Mouse (Mus musculus): ENCODE measurements around the gene Slc29a4. TPM values are rescaled to one million over a fixed set of nuclear protein-coding genes. Genes with fewer than 3 reads are reported as not detected.

Slc29a4 gene
- total RNA-seq, 4 experiments from 2014 or later: 0.22 to 0.40 (median 0.27) TPM

DNA sequence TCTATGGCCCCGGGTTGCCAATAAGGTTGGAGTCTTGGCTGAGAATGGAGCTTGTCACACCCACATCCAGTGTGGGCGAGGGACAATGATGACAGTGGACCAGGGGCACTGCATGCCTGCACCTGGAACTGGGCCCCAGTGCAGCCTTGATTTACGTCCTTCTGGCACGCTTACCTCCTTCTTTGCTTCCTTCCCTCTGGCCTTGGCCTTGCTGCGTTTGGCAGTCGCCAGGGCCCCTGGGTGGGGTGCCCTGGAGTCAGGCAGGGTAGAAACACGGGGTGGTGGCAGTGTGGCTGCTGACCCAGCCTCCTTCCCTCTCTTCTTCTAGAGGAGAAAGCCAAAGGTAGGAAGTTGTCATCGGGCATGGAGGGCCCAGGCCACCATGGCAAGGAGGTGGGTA, 47.6 kb downstream of the Slc29a4 start:
- no peak for DNase-seq (ENCODE audit: low spot score)

DNA sequence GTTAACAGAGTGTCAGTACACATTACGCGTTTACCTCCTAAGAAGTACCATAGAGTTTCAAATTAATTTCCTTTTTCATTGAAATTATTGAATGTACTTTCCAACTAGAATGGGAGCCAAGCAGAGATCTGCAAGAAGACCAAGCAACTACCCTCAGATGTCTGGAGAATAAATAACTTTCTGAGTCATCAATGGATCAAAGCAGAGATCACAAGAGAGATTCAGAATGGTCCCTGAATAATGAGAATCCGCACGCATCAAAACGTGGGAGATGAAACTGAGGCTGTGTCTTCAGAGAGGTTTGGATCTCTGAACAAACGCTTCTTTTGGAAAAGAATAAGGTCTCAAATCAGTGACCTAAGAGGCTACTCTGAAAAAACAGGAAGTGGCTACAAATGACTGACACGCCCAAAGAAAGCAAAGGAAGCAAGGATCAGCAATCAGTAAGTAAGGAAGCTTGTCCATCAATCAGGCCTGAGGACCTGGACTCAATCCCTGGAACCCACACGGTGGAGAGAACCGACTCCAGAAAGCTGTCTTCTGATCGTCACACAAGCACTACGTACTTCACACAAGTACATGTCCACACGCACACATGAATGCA, 54.8 kb downstream of the Slc29a4 start:
- DNase-seq (ENCODE audit: low spot score): no peak

DNA sequence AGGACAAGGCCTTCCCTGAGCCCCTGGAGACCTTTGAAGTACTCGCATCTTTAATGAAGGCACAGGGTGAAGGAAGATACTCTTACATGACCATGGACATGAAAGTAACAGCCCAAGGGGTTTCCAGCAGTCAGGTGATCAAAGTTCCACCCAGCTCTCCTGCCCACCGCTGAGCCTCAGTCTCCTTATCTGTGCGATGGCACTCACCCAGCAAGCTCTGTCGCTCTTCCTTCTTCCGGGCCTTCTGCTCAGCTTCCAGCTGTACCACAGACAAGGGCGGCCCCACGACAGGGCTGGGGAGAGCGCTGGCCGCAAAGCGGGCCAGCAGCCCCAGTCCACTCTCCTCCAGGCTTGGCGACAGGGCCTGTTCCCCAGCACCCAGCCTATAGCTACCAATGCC, 57.9 kb downstream of the Slc29a4 start:
- DNase-seq (ENCODE audit: low spot score): no peak

DNA sequence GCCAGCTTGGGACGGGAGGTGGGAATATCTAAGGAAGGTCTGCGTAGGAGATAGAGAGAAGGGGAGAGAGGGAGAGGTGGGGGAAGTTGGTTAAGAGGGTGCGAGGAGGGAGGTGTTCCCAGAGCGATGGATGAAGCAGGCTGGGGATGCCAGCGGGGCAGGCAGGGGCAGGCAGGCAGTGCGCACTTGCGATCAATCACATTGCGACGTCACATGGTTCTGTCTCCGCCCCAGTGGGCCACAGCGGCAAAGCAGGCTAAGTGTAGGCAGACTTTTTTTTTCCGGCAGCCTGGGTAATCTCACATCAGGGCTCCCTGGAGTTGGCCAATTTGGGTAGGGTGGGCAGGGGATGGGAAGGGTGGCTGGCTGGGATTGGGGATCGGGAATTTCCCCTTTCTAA, 59.9 kb downstream of the Slc29a4 start:
- no peak for DNase-seq (ENCODE audit: low spot score)

DNA sequence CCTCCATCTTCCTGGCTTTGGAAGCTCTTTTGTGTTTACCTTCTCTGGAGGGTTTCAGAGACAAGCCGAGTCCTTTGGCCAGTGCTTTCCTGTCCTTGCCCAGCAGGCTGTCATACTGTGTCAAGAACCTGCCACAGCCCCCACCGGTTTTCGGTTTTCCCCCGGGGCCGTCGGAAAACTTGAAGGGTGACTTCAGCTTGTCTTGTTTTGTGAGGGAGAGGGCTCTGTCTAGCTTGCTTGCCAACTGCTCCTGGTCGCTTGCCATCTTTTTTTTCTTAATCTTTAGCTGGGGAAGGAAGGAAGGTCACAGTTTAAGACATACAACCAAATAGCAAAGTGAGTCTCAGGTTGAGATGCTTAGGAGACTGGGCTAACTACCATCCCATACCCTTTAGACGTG, 67.5 kb downstream of the Slc29a4 start:
- DNase-seq (ENCODE audit: low spot score): no peak

DNA sequence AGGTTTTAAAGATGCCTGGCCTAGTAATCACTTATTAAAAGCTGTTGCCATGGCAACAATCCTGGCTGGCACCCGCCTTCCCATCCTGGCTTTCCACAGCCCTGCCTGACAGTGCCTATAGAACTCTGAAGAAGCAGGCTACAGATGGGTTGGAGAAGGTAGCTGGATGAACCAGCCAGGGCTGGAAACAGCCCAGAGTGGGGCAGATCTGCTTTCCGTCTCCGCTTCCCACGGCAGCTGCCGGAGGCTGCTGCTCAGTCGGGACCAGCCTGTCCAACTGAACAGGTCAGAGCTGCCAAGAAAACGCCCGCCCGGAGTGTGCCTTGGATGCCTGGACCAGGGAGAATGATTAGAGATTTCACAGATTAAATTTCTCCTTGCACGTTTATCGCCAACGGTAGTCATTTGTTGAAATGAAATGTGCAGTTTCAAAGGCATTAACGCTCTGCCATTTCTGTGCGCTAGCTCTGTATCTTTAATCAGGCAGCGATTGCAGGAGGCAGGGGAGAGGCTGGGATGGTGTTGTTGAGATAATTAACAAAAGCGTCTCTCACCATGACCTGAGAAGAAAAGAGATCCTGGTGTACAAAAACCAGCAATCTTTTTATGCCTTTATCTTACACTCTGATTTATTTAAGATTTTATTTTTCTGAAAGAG, 69.1 kb downstream of the Slc29a4 start:
- no peak for DNase-seq (ENCODE audit: low spot score)

DNA sequence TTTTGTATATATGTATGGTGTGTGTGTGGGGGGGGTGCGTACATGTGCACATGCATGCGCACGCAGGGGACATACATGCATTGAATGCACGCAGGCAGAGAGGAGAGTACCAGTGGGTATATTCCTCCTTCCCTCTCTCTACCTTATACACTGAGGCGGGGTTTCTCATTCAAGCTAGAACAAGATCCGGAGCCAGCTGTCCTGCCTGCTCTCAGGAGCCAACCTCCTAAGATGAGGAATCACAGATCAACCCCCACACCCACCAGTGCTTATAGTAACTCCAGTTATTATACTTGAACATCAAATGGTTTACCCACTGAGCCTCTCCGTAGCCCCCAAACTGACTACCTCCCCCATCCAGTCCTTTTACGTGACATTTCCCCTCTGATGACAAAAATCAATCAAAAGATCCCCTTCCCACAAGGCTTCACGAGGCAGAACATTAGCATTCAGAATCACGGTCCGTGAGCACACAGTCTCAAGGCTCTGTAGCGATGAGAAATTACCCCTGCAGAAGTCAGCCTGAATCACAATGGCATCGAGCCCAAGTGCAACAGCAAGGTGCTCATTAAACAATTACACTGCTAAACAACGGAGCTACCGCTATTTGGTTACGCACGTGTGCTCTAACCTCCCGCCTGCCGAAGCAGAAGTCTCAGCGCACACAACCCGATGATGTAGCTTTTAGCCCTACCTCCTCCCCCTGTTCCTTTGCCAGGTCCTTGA, 69.9 kb downstream of the Slc29a4 start:
- no peak for DNase-seq (ENCODE audit: low spot score)

DNA sequence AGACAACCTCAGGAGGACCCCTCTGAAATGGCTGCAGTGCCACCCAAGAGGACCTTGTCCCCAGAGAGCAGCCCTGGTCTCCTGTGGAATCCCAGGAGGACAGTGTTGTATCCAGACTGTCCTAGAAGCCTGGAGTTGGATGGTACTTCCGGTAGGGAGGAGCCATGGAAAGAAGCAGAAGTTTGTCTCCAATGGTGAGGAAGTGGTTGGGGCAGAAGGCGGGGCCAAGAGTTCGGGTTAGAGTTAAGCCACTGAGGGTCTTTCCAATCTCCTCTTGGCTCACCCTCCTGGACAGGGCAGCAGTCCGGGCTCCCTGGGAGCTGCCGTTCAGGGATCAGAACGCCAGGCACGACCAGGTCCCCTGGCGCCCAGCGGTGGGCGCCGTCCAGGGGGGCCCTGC, 72.0 kb downstream of the Slc29a4 start:
- no peak for DNase-seq (ENCODE audit: low spot score)

DNA sequence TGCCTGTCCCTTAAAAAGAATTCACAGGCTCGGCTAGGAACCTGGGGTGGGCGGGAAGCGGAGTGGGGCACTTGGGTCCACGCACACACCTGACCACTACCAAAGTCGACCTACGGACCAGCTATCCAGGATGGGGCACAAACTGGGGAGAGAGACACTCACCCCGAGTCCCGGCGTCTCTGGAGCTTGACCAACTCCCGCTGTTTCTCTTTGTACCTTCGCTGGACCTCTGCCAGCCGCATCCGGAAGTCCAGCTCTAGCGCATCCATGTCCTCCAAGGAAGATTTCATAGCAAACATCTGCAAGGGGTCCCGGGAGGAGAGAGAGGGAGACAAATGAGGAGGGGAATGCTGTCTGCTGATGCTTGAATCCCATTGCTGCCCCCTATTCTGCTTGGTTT, 72.6 kb downstream of the Slc29a4 start:
- DNase-seq (ENCODE audit: low spot score): no peak

DNA sequence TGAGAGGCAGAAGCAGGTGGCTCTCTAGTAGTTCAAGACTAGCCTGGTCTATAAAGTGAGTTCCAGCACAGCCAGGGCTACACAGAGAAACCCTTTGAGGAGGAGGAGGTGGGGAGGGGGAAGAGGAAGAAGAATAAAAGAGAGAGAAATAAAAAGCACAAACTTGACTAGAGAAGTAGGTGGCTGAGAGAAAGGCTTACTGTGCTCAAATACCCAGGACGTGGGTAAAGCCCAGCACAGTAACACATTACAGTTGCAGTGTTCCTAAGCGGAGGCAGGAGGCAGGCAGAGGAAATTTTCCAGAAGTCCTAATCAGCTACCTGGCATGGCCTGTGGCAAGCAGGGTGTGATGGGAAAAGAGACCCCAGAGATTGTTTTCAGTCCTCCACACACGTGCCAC, 74.4 kb downstream of the Slc29a4 start:
- DNase-seq (ENCODE audit: low spot score): no peak

DNA sequence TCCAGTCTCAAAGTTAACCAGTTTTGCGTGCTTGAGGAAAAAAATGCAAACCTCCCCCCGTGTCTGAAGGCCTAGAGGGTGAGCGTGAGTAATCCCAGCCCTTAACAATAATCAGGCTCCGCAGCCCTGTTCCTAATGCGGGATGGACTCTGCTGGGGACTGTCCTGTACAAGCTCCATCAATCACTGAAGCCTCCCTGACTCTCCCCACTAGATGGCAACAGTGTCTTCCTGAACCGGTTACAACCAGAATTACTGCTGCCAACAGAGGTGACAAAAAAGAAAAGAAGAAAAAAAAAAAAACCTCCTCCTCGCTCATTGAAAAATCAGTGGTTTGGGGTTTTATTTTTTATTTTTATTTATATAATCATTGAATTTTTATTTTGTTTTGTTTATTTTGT, 75.6 kb downstream of the Slc29a4 start:
- DNase-seq (ENCODE audit: low spot score): peak; percentile 83

DNA sequence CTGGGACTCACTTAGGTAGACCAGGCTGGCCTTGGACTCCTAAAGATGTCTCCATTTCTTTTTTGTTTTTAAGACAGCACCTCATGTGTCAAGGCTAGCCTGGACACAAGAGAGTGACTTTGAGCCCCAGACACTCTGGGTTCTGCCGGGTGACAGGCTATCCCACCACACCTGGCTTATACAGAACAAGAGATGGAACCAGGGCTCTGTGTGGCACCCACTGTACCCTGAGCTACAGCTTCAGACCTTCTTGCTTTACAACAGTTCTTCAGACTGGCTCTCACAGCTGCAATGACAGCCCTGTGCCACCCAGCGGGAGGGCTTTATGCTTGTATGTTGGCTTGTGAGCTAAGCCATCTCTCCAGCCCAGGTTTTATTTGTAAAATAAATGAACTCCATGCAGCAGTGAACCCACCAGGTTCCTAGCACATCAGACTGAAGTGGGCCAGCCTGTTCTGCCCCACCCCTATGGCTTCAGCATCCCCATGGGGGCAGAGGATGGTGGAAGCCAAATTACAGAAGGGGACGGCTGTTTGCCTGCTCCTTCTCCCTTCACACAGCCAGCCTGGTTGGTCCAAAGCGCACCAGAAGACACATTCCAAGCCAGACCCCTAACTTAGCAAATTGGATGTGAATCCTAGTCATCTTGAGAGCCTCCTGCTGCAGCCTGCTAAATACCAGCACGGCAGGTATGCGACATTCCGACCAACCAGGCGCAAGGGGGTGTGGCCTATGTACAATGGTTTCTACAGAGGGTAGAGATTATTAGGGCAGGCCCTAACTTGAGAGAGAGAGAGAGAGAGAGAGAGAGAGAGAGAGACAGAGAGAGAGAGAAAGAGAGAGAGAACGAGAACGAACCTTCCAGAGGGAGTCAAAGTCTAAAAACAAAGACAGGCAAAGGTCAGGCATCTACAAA, 76.3 kb downstream of the Slc29a4 start:
- no peak for DNase-seq (ENCODE audit: low spot score)

DNA sequence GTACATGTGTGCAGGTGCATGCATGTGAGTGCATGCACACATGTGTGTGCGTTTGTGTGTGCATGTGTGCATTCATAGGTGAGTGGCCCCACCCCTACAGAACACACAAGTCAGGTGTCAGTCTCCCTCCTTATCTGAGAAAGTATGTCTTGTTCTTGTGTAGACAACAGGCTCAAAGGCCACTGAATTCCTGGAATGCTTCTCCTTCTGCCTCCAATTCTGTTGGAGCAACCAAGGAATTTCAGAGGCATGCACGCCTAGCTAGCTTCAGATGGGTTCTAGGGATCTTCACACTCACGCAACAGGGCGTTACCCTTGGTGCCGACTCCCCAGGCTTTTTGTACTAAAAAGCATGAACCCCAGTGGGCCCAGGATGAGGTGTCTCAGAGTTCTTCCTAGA, 77.3 kb downstream of the Slc29a4 start:
- DNase-seq (ENCODE audit: low spot score): no peak

DNA sequence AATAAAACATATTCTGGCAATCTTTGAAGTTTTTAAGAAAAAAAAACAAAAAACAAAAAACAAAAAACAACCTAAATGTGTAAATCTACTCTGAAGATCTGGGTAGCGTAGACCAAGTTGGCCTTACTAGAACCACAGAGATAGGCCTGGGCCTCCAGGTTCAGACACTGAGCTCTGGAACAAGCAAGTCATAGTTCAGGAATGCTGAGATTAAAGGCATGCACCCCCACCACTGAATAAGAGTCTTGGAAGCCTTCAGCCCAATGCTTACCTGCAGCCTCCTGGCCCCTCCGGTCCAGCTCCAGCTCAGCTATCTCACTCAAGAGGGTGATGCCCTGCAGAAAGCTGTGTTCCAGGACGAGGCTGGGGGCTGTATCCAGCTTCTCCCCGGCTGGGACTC, 78.7 kb downstream of the Slc29a4 start:
- DNase-seq (ENCODE audit: low spot score): no peak

DNA sequence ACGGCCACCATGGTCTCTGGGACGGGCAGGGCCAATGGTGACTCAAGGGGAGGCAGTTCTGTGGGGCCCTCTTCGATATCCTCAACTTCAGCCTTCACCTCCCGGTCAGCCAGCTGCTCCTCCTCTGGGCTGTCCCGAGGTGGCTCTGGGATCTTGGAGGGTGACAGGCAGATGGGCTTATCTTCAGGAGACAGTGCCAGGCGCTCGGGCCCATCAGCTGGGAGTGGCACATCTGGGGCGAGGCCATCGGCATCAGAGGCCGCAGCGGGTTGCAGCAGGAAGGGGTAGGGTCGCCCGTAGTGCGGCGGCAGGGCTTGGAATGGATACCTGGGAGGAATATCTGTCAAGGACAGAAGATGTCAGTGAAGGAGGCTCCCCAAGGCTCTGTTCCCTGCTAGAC, 79.7 kb downstream of the Slc29a4 start:
- DNase-seq (ENCODE audit: low spot score): no peak

Other genes starting within 250 kb of the Slc29a4 start
- gene Ap5z1, start 228.6 kb upstream of the Slc29a4 start, total RNA-seq (2022): 1 to 10 TPM; 4.5 to 8.3 (median 7.1) TPM
- under 1 TPM in 3 of 4 experiments, not detected in 1; 0.06 to 0.16 (median 0.06) TPM for gene Papolb, start 162.4 kb upstream of the Slc29a4 start, total RNA-seq (2022)
- gene Radil, start 141.4 kb upstream of the Slc29a4 start, total RNA-seq (2022): 1 to 10 TPM; 1.2 to 2.3 (median 1.8) TPM
- gene Mmd2, start 83.7 kb upstream of the Slc29a4 start, total RNA-seq (2022): under 1 TPM in 3 of 4 experiments, not detected in 1; 0.08 to 0.50 (median 0.28) TPM
- gene Wipi2, start 64.8 kb upstream of the Slc29a4 start, total RNA-seq (2022): 10 to 100 TPM; 35.6 to 39.5 (median 36.9) TPM
- gene Tnrc18, start 125.2 kb downstream of the Slc29a4 start, total RNA-seq (2022): 10 to 100 TPM; 48.6 to 59.7 (median 55.0) TPM
- 1 to 10 TPM; 3.7 to 5.2 (median 4.7) TPM for gene Fbxl18, start 202.9 kb downstream of the Slc29a4 start, total RNA-seq (2022)
- 100 to 1,000 TPM; 461 to 845 (median 654) TPM for gene Actb, start 214.2 kb downstream of the Slc29a4 start, total RNA-seq (2022)

All from heart, adult 8-10 months (tissue).